Mouse (Mus musculus): ENCODE measurements around the gene Usb1. TPM values are rescaled to one million over a fixed set of nuclear protein-coding genes. Genes with fewer than 3 reads are reported as not detected.
A peak's percentile ranks its signal among the peaks of the same experiment; 100 is the strongest.

The Usb1 gene
- total RNA-seq, 2 experiments from 2014 or later, result 19.0 to 19.4 TPM

DNA sequence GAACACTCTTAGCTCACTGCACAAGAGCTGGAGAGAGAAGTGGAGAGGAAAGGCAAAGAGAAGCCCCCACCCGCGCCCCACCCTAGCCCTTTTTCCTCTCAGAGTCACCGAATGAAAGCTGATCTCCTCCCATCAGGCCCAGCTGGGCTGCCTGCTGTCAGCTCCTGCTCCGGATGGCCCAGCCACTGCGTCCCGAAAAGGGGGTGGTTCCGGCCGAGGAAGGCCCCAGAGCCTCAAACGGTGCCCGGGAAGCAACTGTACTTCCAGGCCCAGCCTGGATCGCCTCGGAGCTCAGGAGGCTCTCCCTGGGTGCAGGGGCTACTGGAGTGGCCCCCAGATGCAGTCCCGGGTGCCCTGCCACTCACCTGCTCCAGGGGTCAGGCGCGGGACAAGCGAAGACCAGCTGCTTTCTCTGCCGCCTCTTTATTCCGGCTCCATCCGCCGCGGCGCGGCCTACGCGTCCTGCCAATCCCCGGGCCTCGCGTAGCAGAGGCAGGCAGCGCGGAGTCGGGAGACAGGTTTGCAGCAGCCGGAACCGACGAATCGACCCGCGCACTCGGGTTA lies 846 bp upstream of the Usb1 start:
- intact Hi-C loops (cut with DNase I), result loop anchor here (2.0 kb wide), 1 partner anchor 76 kb away; no protein-coding TSS in a partner anchor
- DNase-seq (ENCODE audit: extremely low spot score in 1 of 2, low spot score in 2 of 2), result peak in 1 of 2 experiments; percentile 87

GRCm38 (mm10) chr8:95332437-95333199 lies 534 bp downstream of the Usb1 start:
- no peak for DNase-seq (ENCODE audit: extremely low spot score in 1 of 2, low spot score in 2 of 2)
- intact Hi-C loops (cut with DNase I), result no loop called here

DNA sequence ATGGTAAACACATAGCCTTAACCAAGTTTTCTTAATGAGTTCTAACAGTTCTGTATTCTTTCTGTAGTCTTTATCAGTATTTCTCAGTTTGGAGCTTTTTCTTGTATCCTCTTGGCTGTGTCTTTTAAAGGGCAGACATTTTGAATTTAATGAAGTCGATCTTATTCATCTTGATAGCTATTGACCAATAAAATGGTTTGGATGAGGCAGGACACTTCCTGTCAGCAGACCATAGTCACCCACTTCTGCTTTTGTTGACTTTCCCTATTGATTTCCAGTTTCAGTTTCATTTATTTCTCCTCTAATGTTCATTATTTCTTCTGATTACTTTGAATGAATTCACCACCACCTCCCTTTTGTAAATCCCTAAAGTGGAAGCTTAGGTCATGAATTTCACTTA lies 3.6 kb downstream of the Usb1 start:
- intact Hi-C loops (cut with DNase I), result no loop called here
- DNase-seq (ENCODE audit: extremely low spot score in 1 of 2, low spot score in 2 of 2), result no peak

- no peak for DNase-seq (ENCODE audit: extremely low spot score in 1 of 2, low spot score in 2 of 2)
- intact Hi-C loops (cut with DNase I), result no loop called here
These were observed 4.3 kb downstream of the Usb1 start for GRCm38 (mm10) chr8:95336363-95336762.

DNA sequence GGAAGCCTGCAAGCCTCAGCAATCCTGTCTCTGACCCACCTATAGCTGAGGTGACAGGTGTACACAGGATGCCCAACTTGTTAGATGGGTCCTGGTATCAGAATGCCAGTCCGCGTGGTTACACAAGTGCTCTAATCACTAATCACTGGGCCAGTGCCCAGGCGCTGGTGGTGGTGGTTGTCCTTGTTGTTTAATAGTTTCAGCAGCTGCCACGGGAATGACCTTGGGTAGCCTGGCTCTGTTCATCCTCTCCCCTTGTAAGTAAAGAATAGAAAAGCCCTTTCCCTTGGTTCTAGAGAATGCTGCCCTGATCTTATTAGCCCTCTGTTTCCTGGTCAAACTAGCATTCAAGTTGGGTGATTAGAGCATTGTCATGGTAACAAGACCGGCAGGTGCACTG lies 9.6 kb downstream of the Usb1 start:
- intact Hi-C loops (cut with DNase I), result loop anchor here (10.0 kb wide), 1 partner anchor 373 kb away; the partner anchor contains the start of gene Setd6

GRCm38 (mm10) chr8:95344668-95345067 lies 12.6 kb downstream of the Usb1 start:
- no peak for DNase-seq (ENCODE audit: extremely low spot score in 1 of 2, low spot score in 2 of 2)

More for the DNA sequence above, 9.6 kb downstream of the Usb1 start:
- DNase-seq (ENCODE audit: extremely low spot score in 1 of 2, low spot score in 2 of 2), result no peak

GRCm38 (mm10) chr8:95346643-95347545 lies 14.8 kb downstream of the Usb1 start:
- intact Hi-C loops (cut with DNase I), result loop anchor here (5.0 to 10.0 kb wide), 2 partner anchors 100 to 368 kb away; partner anchors contain the start of gene Setd6
- peak; percentile 81 to 83 for DNase-seq (ENCODE audit: extremely low spot score in 1 of 2, low spot score in 2 of 2)

More at GRCm38 (mm10) chr8:95344668-95345067, 12.6 kb downstream of the Usb1 start:
- intact Hi-C loops (cut with DNase I), result loop anchor here (5.0 to 10.0 kb wide), 2 partner anchors 103 to 370 kb away; partner anchors contain the start of gene Setd6

GRCm38 (mm10) chr8:95348356-95348755 lies 16.3 kb downstream of the Usb1 start:
- DNase-seq (ENCODE audit: extremely low spot score in 1 of 2, low spot score in 2 of 2), result no peak
- intact Hi-C loops (cut with DNase I), result loop anchor here (2.0 to 10.0 kb wide), 3 partner anchors 99 to 366 kb away; partner anchors contain the start of gene Setd6

DNA sequence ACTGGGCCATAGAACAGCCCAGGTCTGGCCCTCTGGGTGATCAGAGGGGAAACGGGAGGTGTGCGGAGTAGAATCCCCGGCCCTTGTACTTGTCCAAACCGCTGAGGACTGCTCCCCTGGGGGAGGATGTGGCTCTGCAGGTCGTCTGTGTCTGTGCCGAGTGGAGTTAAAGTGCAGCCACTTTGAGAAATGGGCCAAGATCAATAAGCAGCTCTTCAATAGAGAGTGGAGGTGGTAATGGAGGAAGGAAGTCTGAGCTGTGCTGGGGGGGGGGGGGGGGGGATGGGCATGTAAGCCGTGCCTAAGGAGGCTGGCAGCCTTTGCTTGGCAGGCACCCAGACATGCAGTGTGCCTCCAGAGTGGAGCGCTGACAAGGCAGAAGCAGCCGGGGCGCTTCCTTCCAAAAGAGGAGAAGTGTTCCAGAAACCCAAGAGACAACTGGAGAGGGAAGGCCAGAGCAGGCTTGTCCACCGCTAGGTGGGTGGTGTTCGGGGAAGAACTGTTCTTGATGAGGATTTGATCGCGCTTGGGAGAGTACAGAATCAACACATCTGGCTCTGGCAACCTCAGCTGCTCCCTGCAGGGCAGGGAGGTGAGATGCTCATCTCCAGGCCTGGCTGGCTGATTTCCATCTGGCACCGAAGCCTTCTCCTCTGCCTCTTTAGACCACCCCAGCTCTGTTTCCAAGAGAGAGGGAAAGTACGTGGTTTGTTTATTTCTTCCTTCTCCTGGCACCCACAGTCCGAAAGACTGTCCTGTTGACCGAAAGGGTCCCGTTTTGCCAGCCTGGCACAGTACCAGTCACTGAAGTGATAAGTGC lies 16.9 kb downstream of the Usb1 start:
- intact Hi-C loops (cut with DNase I), result loop anchor here (2.0 to 10.0 kb wide), 3 partner anchors 98 to 366 kb away; partner anchors contain the start of gene Setd6
- DNase-seq (ENCODE audit: extremely low spot score in 1 of 2, low spot score in 2 of 2), result peak; percentile 84 to 92

GRCm38 (mm10) chr8:95351461-95351860 lies 19.4 kb downstream of the Usb1 start:
- DNase-seq (ENCODE audit: extremely low spot score in 1 of 2, low spot score in 2 of 2), result peak in 1 of 2 experiments; percentile 57
- intact Hi-C loops (cut with DNase I), result loop anchor here (5.0 kb wide), 1 partner anchor 81 kb away; the partner anchor contains the start of gene Cfap20

DNA sequence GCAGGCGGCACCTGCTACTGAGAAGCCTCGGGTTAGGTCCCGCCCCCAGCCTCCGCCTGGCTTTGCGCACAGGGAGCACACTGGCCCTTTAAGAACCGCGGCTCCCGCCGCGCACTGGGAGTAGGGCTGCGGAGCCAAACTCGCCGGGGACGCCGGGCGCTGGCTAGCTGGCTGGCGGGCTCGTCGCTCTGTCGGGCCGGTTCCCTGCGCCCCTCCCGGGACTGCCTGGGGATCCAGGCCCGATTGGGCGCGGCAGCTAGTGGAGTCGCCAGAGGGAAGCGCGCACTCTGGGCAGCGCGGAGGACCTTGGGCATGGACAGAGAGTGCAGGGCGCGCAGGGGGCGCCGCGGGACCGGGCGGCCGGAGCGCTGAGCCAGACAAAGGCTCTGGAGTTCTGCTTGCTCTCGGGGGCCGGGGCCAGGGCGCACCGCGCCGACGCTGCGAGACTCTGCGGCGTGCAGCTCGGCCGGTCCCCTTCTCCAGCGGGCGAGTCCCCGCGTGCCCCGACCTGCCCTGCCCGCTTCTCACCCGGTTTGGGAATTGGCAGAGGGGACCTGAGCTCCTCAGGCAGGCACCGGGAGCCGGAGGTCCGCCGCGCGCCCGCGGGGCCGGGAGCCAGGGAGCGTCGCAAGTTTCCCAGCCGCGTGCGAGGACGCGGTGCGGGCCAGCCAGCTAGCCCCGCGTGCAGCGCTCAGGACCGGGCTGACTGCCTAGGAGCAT lies 20.2 kb downstream of the Usb1 start, which contains the start of gene Mmp15:
TSS of gene Mmp15 (plus strand) at position 118 of the 720 bp plus-strand sequence.
- DNase-seq (ENCODE audit: extremely low spot score in 1 of 2, low spot score in 2 of 2), result peak in 1 of 2 experiments; percentile 87
- intact Hi-C loops (cut with DNase I), result loop anchor here (5.0 kb wide), 1 partner anchor 80 kb away; the partner anchor contains the start of gene Cfap20

DNA sequence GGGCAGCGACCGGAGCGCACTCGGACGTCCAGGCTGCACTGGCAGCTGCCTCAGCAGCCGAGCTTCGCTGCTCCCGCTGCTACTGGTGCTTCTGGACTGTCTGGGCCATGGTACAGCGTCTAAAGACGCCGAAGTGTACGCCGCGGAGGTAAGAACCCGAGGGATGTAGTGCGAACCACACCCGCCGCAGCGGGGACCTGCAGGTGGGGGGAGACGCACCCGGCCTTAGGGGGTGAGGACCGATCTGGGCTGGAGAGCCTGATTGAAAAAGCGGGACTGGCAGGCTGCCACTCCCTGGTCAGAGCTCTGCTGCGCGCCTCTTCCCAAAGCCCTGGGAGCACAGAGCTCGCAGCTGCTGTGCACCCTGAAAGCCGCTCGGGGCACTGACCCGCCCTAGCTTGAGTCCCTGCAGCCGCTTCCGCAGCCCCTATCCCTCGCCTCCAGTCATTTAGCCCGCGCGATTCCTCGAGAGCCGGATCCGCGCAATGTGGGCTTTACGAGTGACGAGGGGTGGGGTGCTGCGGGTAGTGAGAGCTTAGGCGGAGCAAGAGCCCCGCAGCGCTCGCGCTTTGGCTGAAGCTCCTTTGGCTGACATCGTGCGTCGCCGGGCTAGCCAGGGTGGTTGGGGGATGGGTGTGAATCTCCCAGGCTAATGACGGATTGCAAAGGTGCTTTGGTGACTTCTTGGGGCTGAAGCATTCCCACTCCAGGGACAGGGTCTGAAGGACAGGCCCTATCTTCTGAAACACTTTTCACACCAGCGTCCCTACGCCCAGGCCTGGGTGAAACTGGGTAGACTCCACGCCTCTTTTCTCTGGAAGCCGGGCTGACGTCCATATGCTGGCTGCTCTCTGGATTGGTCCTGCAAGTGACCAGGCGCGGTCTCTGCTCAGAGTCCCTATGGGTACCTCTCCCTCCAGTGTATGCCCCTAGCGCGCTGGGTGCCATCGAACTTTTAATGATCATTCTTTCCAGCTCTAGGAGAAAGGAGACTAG lies 21.1 kb downstream of the Usb1 start:
- intact Hi-C loops (cut with DNase I), result loop anchor here (5.0 kb wide), 1 partner anchor 79 kb away; the partner anchor contains the start of gene Cfap20
- peak in 1 of 2 experiments; percentile 77 for DNase-seq (ENCODE audit: extremely low spot score in 1 of 2, low spot score in 2 of 2)

DNA sequence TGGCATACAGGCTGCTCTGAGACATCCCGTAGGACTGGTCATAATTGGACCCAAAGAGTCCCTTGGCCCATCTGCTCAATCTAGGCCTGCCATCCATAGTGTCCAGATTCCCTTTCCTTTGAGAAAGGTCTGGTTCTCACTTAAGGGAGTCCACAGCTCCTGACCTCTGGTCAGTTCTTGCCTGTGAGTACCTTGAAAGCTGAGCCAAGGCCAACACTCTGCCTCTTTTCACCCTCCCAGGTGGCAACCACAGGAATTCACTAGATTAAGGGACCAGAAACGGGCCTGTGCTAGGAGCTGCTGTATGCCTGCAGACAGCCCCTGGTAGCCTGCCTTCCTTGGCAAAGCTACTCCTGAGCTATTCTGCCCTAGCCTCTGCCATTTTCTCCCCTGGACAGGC lies 22.5 kb downstream of the Usb1 start:
- intact Hi-C loops (cut with DNase I), result loop anchor here (5.0 kb wide), 1 partner anchor 78 kb away; the partner anchor contains the start of gene Cfap20
- DNase-seq (ENCODE audit: extremely low spot score in 1 of 2, low spot score in 2 of 2), result no peak

DNA sequence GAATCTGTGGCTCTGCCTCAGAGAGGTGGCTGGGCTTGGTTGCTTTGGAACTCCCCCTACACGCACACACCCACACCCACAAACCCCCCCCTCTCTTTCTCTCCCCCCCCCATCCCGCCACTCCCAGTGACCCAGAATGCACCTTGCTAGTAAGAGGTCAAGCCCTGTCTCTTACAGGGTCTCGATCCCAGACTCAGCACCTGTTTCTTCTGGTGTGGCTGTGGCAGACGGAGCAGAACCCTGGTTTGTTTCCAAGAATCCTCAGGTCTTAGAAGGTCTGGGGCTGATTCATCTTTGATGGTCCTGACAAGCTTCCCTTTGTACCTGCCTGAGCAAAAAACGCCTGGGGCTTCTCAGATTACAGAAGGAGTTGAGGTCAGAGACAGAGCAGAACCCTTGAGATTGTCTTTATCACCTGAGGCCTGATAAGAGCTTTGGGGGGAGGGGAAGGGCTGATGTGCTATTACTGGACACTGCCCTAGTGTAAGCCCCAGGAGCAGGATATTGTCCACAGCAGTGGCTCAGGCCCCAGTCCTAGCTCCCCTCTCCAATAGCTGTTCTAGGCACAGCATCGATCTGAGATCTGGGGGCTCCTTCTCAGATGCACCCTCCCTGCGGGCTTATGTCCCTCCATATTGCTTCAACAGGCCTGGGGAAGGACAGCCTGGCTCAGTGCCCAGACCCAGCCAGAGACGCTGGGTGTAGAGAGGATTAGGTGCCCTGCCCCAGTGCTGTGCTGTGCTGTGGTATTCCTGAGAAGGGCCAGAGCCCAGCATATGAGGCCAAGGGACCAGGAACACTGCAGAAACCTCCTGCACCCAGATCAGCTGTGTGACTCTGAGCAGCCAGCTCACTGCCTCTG lies 26.7 kb downstream of the Usb1 start:
- intact Hi-C loops (cut with DNase I), result no loop called here
- no peak for DNase-seq (ENCODE audit: extremely low spot score in 1 of 2, low spot score in 2 of 2)

All from left cerebral cortex, postnatal 10 days (tissue).